Mouse (Mus musculus) kidney, adult 8-10 months (tissue): ENCODE results near the gene Terb2.
A peak's percentile ranks its signal among the peaks of the same experiment; 100 is the strongest.

Experiments
- DNase-seq, 2 experiments: peaks; one replicate each; pipeline ENCODE4 v3.0.0; 2022

The Terb2 gene

GRCm38 (mm10) chr2:122233759-122234557 is 47.9 kb downstream of the Terb2 start:
- DNase-seq, result peak; percentile 51 to 63

GRCm38 (mm10) chr2:122234611-122235288 is 48.7 kb downstream of the Terb2 start, which contains the start of gene Sord:
Gene Sord (plus strand): TSS chr2:122234749.
- DNase-seq, result peak; percentile 82 to 87

- peak; percentile 84 to 87 for DNase-seq
These were observed 49.4 kb downstream of the Terb2 start for GRCm38 (mm10) chr2:122235425-122235824.

GRCm38 (mm10) chr2:122236321-122236720 is 50.2 kb downstream of the Terb2 start:
- DNase-seq, result peak; percentile 62 to 66

- peak in 1 of 2 experiments; percentile 60 for DNase-seq
These were observed 51.9 kb downstream of the Terb2 start for GRCm38 (mm10) chr2:122237891-122238470.

GRCm38 (mm10) chr2:122240735-122241134 is 54.7 kb downstream of the Terb2 start:
- DNase-seq, result peak; percentile 51 to 54

- peak; percentile 60 to 66 for DNase-seq
These were observed 55.2 kb downstream of the Terb2 start for GRCm38 (mm10) chr2:122241226-122241625.

GRCm38 (mm10) chr2:122241935-122242334 is 55.9 kb downstream of the Terb2 start:
- DNase-seq, result peak; percentile 58 to 91

- DNase-seq, result peak; percentile 87
These were observed 57.6 kb downstream of the Terb2 start for GRCm38 (mm10) chr2:122243671-122244131.

GRCm38 (mm10) chr2:122247786-122248185 is 61.7 kb downstream of the Terb2 start:
- DNase-seq, result no peak

- DNase-seq, result no peak
These were observed 69.9 kb downstream of the Terb2 start for GRCm38 (mm10) chr2:122255997-122256396.
